Mouse (Mus musculus): ENCODE measurements around the gene Mymk. TPM values are rescaled to one million over a fixed set of nuclear protein-coding genes. Genes with fewer than 3 reads are reported as not detected.

The Mymk gene
- total RNA-seq, 2 experiments from 2014 or later = 0.51 to 0.71 TPM

DNA sequence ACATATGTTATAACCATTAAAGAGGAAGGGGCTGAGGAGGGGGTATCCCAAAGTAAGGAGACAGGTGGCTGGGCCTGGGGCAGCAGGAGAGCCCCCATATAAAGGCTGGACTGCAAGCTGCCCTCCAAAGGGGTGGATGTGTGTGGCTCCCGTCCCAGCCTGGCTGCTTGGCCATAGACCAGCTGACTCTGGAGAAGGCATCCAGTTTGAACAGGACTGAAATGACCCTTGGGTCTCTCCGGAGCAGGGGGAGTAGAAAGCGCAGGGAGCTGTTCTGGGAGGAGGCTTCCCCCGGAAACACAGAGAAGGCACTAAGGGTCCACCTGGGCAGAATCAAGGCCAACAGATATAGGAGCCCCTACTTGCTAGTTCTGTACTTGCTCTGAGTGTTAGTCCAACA is 2.8 kb upstream of the Mymk start:
- no peak overlapping the region for H3K4me3 ChIP-seq

DNA sequence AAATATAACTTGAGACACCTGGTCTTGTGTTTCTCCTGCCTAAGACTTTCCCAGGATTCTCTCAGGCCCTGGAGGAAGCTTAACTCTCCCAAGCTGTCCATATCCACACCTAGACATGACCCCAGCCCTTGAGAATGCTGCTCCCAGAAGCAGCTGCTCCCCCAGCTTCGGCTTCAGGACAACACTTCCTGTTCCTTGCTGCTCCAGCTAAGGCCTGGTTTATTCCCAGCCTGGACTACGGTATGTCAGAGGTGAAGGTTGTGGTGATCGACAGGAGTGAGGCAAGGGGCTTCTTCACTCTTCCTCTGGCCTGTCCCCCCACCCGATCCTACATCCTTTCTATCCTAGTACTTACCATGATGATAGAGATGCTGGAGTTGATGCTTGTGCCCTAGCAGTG is 1.4 kb upstream of the Mymk start:
- no peak for TF ChIP-seq CTCF (conservative IDR thresholded peaks at IDR 0.05)
- no peak overlapping the region for H3K4me3 ChIP-seq
- no peak overlapping the region for H3K27ac ChIP-seq
- no peak for DNase-seq (ENCODE audit: low spot score in 2 of 2)

More for the DNA sequence above, 2.8 kb upstream of the Mymk start:
- H3K27ac ChIP-seq = no peak overlapping the region
- DNase-seq (ENCODE audit: low spot score in 2 of 2) = no peak
- no peak for TF ChIP-seq CTCF (conservative IDR thresholded peaks at IDR 0.05)

DNA sequence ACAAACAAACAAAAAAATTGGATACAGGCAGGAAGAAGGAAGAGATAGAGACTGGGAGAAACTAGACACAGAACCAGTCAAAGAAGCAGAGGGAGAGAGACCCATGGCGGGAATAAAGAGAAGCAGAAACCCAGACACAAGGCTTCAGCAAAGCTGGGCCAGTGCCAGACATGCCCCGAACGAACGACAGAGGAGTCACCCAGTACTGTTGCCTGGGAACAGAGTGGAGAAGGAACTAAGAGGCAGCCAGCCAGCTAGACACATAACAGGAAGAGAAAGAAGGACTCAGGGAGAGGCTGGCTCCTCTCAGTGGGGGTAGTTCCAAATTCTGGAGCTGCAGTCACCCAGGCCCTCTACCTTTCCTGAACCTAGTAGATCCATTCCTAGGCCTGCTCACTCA is 842 bp downstream of the Mymk start:
- peak overlapping the region; percentile 71 for H3K27ac ChIP-seq
- no peak for TF ChIP-seq CTCF (conservative IDR thresholded peaks at IDR 0.05)
- DNase-seq (ENCODE audit: low spot score in 2 of 2) = peak; percentile 81 to 91
- no peak overlapping the region for H3K4me3 ChIP-seq

DNA sequence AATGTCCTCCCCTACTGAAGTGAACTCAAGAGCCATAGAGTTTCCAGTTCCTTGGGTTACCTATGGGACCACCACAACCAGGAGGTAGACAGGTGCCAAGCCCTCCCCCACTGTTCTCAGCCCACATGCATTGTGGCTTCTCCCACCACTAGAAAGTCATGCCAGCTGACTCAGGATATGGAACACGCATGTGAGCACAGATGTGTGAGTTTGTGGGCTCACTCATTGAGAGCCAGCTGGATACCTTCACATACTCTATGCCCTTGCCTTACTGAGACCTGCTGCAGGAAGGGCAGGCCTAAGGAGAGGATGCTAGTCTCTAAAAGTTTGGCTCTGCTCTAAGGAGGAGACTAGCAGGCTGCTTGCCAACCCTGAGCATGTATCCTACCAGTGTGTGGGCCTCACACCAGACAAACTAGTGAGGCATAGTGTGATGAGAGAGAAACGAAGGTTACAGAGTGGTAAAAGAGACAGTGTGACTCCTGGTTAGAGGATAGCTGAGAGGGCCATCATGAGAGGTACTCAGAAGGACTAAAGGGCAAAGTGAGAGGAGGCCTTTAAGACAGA is 1.6 kb downstream of the Mymk start:
- no peak overlapping the region for H3K4me3 ChIP-seq
- H3K27ac ChIP-seq = peak overlapping the region; percentile 71
- no peak for TF ChIP-seq CTCF (conservative IDR thresholded peaks at IDR 0.05)
- no peak for DNase-seq (ENCODE audit: low spot score in 2 of 2)

DNA sequence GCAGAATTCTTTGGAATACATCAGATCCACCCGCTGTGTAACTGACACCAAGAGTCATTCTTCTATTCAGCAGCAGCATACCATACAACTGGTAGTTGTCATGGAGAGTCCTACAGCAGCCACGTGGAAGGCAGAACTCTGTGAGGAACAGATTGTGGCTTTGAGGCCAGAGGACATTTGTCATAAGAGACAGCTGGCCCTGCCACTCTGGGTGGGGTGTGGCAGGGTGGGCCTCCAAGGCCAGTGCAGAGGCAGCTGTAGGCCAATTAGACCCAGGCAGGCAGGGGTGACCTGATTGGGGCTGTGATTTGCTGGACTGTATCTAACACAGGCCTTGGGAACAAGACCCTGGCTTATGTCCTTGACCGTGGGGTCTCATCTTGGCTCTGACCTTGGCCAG is 2.3 kb downstream of the Mymk start:
- no peak; the same call in 1 of the 2 replicates for TF ChIP-seq CTCF (conservative IDR thresholded peaks at IDR 0.05)
- peak overlapping the region; percentile 71; the same call in 1 of the 2 replicates for H3K27ac ChIP-seq
- no peak for DNase-seq (ENCODE audit: low spot score in 2 of 2)
- no peak overlapping the region for H3K4me3 ChIP-seq

DNA sequence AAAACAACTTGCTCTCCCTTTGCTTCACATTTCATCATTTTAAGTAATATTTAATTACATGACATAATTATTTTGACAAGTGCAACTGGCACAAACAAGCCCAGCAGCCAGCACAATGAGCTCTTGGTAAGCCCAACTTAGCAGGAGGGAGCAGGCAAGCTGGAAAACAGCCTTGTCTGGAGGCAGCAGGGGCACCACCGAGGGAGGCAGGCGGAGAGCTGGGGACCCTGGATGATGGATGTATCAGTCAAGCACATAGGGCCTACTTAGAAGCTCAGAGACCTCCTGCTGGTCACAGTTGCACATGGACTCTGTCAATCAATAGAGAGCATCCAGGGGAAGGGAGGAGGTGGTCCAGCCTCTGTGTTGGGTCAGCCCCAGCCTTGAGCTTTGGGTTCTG is 4.0 kb downstream of the Mymk start:
- DNase-seq (ENCODE audit: low spot score in 2 of 2) = no peak

DNA sequence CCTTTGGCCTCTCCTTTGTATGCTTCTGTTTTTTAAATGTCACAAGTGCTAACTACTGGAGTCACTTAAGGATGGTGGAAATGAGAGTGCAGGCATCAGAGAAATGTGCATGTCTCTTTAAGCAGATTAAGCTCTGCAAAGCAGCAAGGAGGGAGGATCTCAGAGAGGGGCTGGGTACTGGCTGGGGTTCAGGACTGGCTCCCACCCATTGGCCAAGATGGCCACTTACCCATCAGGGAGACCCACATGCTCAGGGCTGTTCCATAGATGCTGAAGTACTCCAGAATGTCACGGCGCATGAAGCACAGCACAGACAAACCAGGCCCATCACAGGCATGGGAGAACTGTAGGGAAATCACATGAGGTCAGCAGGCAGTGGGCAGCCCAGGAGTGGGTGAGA is 4.9 kb downstream of the Mymk start:
- no peak for TF ChIP-seq CTCF (conservative IDR thresholded peaks at IDR 0.05)
- Histone ChIP-seq H3K27ac (no peak overlapping the region), H3K4me3 (no peak overlapping the region)
- no peak for DNase-seq (ENCODE audit: low spot score in 2 of 2)

More for the DNA sequence above, 4.0 kb downstream of the Mymk start:
- 0 out of 2 replicates have a peak, but pooled peaks have one; percentile 4 for TF ChIP-seq CTCF (conservative IDR thresholded peaks at IDR 0.05)
- Histone ChIP-seq H3K4me3 (no peak overlapping the region), H3K27ac (peak overlapping the region; percentile 44; the same call in 1 of the 2 replicates)

DNA sequence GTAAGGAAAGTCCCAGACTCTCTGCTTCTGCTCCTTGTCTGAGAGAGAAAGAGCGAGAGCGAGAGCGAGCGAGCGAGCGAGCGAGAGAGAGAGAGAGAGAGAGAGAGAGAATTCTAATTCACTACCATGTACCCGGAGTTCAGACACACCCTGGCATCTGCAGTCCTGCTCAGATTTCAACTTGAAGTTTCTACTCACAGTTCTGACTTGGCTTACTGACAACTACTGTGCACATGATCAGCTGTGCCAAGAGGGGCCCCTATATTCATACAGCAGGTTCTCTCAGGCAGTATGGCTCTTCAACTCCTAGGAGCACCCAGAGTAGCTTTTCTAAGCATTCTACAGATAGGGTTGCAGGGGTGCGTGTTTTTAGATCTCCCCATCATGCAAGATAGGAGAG is 12.8 kb downstream of the Mymk start:
- no peak for DNase-seq (ENCODE audit: low spot score in 2 of 2)
- H3K4me3 ChIP-seq = no peak overlapping the region
- no peak for TF ChIP-seq CTCF (conservative IDR thresholded peaks at IDR 0.05)
- no peak overlapping the region for H3K27ac ChIP-seq

DNA sequence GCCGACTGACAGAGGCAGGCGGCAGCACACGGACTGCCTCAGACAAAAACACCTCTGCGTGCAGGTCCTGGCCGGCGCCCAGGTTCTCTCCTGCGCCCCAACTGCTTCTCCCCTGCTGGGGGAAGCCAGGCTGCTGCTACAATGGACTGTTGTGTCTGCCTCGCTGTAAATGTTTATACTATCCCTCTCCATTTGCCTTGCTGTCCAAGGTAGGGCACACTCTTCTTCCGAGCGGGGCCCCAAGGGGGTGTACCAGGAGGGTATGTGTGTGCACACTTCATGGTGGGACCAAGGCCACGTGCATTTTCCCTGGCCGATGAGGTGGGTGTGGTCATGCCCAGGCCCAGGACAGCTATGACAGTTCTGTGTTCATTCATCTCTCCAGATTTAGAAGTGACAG is 13.2 kb downstream of the Mymk start:
- no peak overlapping the region for H3K4me3 ChIP-seq
- DNase-seq (ENCODE audit: low spot score in 2 of 2) = no peak
- TF ChIP-seq CTCF (conservative IDR thresholded peaks at IDR 0.05) = peak; percentile 30
- H3K27ac ChIP-seq = no peak overlapping the region

DNA sequence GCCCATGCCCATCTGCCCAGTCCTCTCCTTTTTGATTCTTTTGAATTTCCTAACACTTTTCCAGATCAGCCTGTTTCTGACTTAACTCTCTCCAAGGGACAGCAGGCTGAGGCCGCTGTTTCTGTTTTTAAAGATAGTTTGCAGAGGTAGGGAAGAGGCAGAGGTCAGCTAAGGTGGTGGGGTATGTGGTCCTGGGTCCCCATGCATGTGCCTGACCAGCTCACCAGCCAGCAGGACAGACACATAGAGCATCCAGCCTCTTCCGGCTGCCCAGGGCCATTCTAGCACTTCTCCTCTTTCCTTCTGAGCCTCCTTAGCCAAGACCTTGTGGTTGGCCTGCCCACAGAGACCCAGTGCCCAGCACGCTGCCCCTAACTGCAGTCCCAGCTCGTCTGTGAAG is 13.7 kb downstream of the Mymk start:
- no peak for TF ChIP-seq CTCF (conservative IDR thresholded peaks at IDR 0.05)
- no peak overlapping the region for H3K27ac ChIP-seq
- DNase-seq (ENCODE audit: low spot score in 2 of 2) = no peak
- H3K4me3 ChIP-seq = no peak overlapping the region

DNA sequence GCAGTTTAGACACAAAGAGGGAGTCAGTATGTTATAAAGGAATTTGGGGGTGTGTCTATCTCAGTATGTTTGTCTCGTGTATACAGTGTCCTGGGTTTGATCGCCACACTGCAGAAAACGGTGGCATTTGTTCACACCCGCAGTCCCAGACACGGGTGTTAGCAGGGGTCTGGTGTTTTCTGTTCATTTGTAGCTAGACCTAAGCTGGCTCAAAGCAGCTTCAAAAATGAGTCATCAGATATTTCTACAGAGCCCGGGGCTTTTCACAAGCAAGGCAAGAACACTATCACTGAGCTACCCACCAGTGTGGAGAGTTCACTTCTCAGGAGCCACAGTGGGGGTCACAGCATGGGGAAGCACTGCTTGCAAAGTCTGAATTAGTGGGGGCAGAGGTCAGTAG is 22.6 kb downstream of the Mymk start:
- Histone ChIP-seq H3K4me3 (no peak overlapping the region), H3K27ac (no peak overlapping the region)
- DNase-seq (ENCODE audit: low spot score in 2 of 2) = no peak
- TF ChIP-seq CTCF (conservative IDR thresholded peaks at IDR 0.05) = no peak

DNA sequence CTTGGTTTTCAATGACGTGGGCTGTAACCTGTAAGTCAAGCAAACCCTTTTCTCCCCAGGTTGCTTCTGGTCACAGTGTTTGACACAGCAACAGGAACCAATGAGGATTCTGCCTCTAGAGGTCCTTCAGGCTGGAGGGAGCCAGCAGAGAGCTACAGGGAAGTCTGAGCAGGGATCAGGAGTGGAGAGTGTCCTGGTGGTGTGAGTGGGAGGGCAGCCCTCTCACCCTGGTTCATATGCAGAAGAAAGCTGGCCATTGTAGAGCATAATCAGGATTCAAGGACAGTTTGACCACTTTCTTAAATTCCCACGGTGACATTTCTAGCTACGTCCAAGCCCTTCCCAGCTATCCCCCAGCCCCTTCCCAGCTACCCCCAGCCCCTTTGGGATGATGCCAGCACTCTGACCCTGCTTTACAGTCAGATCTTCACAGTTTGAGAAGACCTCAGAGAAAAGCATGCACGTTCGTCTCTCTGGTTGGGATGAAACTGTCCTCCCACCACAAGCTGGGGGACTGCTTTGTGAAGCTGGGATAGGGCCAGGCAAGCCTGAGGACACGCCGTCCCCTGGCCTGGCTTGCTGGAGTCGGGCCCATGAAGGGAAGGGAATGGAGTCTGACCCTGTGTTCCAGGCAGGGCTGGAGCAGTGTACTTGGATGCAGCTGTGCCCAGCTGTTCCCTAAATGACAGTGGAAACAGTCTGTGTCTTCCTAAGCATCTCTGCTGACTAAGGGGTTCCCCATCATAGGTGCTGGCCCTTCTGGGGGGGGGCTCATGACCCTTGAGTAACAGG is 25.8 kb downstream of the Mymk start:
- DNase-seq (ENCODE audit: low spot score in 2 of 2) = no peak
- Histone ChIP-seq H3K4me3 (no peak overlapping the region), H3K27ac (peak overlapping the region; percentile 18; the same call in 1 of the 2 replicates)
- no peak for TF ChIP-seq CTCF (conservative IDR thresholded peaks at IDR 0.05)

DNA sequence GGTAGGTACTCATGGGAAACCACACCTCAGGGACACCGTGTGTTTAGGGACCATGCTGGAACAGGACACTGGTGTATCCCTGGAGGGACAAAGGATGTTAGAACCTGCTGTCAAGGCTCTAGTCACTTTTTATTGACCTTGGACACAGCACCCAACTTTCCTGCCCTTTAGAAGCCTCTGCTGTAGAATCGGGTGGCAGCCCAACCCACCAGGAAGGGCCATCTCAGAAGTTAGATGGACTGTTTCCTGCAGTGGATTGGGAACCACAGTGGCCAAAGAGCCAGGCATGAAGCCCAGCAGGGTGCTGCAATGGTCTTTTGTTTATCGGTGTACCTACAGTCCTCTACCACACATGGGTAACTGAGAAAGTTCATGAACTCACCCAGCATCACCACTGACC is 27.3 kb downstream of the Mymk start:
- H3K4me3 ChIP-seq = no peak overlapping the region
- no peak overlapping the region for H3K27ac ChIP-seq
- TF ChIP-seq CTCF (conservative IDR thresholded peaks at IDR 0.05) = no peak
- no peak for DNase-seq (ENCODE audit: low spot score in 2 of 2)

DNA sequence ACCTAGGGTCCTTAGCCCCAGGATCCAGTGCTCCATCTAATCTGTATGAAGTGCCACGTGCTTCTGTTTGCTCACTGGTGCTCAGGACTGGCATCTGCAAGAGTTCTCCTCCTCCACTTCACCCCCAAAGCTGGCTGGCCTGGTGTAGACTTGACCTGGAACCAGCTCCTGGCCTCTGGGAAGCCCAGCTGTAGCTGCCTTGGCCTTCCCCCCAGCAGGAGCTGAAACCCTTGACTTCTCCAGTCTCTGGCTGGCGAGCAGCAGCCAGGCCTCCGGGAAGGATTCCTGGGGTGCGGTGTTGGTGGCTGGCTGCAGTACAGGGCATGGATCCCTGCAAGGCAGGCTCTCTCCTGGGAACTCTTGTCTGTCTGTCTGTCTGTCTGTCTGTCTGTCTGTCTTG is 27.8 kb downstream of the Mymk start:
- DNase-seq (ENCODE audit: low spot score in 2 of 2) = no peak
- no peak for TF ChIP-seq CTCF (conservative IDR thresholded peaks at IDR 0.05)
- Histone ChIP-seq H3K4me3 (no peak overlapping the region), H3K27ac (peak overlapping the region; percentile 18; the same call in 1 of the 2 replicates)

Data from layer of hippocampus, adult 2 months (tissue).